Mouse (Mus musculus): ENCODE results near the gene Cyp4f14. TPM values are rescaled to one million over a fixed set of nuclear protein-coding genes. Genes with fewer than 3 reads are reported as not detected.

Gene Cyp4f14
- 1.3 TPM in 1 of 2 replicates, not detected in the other for polyA plus RNA-seq (2015; fragmentation: Nextera tagmentation; extraction: Ambion mirVana)

DNA sequence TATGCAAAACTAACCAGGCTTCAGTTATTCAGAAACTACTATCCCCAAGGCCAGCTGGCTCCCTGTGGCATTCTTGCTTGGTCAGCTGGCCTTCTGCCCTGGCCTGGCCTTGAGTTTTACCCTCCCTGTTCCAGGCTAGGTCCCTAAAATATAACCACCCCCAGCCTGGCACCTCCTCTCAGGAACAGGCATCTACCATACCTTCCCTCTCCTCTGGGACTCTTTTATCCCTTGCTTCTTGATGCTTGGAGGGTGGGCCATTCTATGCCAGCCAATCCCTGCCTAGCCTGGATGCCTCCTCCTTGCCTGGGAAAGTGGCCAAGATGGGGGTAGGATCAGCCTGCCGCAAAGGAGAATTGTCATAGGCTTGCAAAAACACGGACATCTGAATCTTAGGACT is at the start of gene Cyp4f14:
TSS of gene Cyp4f14 (minus strand) at position 212 of the 400 bp plus-strand sequence.
- no peaks in the 10 kb centered on the region for H3K36me3 ChIP-seq
- no peak within 1 kb of the TSS for H3K4me3 ChIP-seq
- H3K27ac ChIP-seq, result no peak within 1 kb of the TSS
- ATAC-seq (ENCODE audit: insufficient number of reproducible peaks, insufficient read depth, low FRiP score, low TSS enrichment, low read depth), result no peak
- no peak within 1 kb of the TSS for H3K4me2 ChIP-seq
- H3K4me1 ChIP-seq, result no peaks in the 10 kb centered on the region
- H3K9ac ChIP-seq, result no peak within 1 kb of the TSS
- WGBS, result 78% methylated on average over 2 of the region's 2 CpGs
- no peaks in the 10 kb centered on the region for H3K9me3 ChIP-seq
- H3K27me3 ChIP-seq, result peaks cover 4% of the 10 kb centered on the region; the same call in 1 of the 2 replicates

GRCm38 (mm10) chr17:32965623-32966290 is 48.6 kb upstream of the Cyp4f14 start, which contains the start of gene Zfp472:
Gene Zfp472 (plus strand): TSS chr17:32965814.
- under 1% methylated on average over 33 of the region's 33 CpGs for WGBS
- Histone ChIP-seq H3K4me1 (peaks cover 12% of the 10 kb centered on the region), H3K27ac (peak within 1 kb of the TSS; percentile 93), H3K9me3 (no peaks in the 10 kb centered on the region), H3K9ac (peak within 1 kb of the TSS; percentile 87), H3K4me3 (peak within 1 kb of the TSS; percentile 83), H3K4me2 (peak within 1 kb of the TSS; percentile 86), H3K36me3 (no peaks in the 10 kb centered on the region), H3K27me3 (no peaks in the 10 kb centered on the region)
- ATAC-seq (ENCODE audit: insufficient number of reproducible peaks, insufficient read depth, low FRiP score, low TSS enrichment, low read depth), result peak; percentile 97

DNA sequence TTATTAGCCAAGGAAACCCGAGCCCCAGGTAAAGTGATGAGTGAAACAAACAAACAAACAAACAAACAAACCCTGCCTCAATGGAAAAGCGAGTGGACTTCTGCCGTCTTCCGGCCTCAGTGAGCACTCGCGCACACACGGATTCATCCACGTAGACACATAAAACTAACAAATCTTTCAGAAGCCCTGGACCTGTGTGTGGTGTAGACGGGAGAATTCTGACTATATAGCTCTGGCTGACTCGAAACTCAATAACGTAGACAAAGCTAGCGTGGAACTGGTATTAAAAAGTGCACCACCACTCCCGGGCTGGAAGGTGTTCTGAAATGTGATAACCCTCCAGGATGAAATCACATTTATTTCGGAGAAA is 48.1 kb upstream of the Cyp4f14 start:
- under 1% methylated on average over 14 of the region's 14 CpGs for WGBS
- Histone ChIP-seq H3K9ac (peak overlapping the region; percentile 87), H3K9me3 (no peaks in the 10 kb centered on the region), H3K36me3 (no peaks in the 10 kb centered on the region), H3K4me1 (peaks cover 12% of the 10 kb centered on the region), H3K4me2 (peak overlapping the region; percentile 86), H3K27ac (peak overlapping the region; percentile 93; the same call in 1 of the 2 replicates), H3K4me3 (peak overlapping the region; percentile 83), H3K27me3 (no peaks in the 10 kb centered on the region)
- ATAC-seq (ENCODE audit: insufficient number of reproducible peaks, insufficient read depth, low FRiP score, low TSS enrichment, low read depth), result no peak

GRCm38 (mm10) chr17:32951441-32951840 is 34.3 kb upstream of the Cyp4f14 start:
- WGBS, result 32% methylated on average over 16 of the region's 16 CpGs
- no peaks in the 10 kb centered on the region for H3K27me3 ChIP-seq

GRCm38 (mm10) chr17:32951006-32951405 is 33.9 kb upstream of the Cyp4f14 start:
- H3K9me3 ChIP-seq, result no peaks in the 10 kb centered on the region
- no peak overlapping the region for H3K9ac ChIP-seq
- no peak overlapping the region for H3K4me3 ChIP-seq
- H3K4me2 ChIP-seq, result no peak overlapping the region
- H3K27me3 ChIP-seq, result no peaks in the 10 kb centered on the region
- no peaks in the 10 kb centered on the region for H3K36me3 ChIP-seq
- no peak overlapping the region for H3K27ac ChIP-seq
- H3K4me1 ChIP-seq, result peaks cover 15% of the 10 kb centered on the region
- WGBS, result 80% methylated on average over 11 of the region's 11 CpGs
- no peak for ATAC-seq (ENCODE audit: insufficient number of reproducible peaks, insufficient read depth, low FRiP score, low TSS enrichment, low read depth)

More at GRCm38 (mm10) chr17:32951441-32951840, 34.3 kb upstream of the Cyp4f14 start:
- Histone ChIP-seq H3K4me2 (no peak overlapping the region; the same call in 1 of the 2 replicates), H3K36me3 (no peaks in the 10 kb centered on the region), H3K4me1 (peaks cover 11% of the 10 kb centered on the region), H3K27ac (no peak overlapping the region), H3K4me3 (no peak overlapping the region), H3K9me3 (no peaks in the 10 kb centered on the region), H3K9ac (no peak overlapping the region)
- ATAC-seq (ENCODE audit: insufficient number of reproducible peaks, insufficient read depth, low FRiP score, low TSS enrichment, low read depth), result no peak

DNA sequence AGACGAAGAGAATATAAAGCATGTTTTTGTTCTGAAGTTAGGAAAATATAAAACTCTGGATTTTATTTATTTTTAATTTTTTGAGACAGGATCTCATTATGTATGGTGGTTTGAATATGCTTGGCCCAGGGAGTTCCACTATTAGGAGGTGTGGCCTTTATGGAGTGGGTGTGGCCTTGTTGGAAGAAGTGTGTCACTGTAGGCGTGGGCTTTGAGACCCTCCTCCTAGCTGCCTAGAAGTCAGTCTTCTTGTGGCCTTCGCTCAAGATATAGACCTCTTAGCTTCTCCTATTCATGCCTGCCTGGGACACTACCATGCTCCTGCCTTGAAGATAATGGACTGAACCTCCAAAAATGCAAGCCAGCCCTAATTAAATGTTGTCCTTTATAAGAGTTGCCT is 33.0 kb upstream of the Cyp4f14 start:
- Histone ChIP-seq H3K4me1 (peaks cover 15% of the 10 kb centered on the region), H3K27me3 (no peaks in the 10 kb centered on the region), H3K9me3 (no peaks in the 10 kb centered on the region), H3K36me3 (no peaks in the 10 kb centered on the region), H3K4me3 (no peak overlapping the region), H3K9ac (no peak overlapping the region), H3K4me2 (no peak overlapping the region), H3K27ac (no peak overlapping the region)
- no peak for ATAC-seq (ENCODE audit: insufficient number of reproducible peaks, insufficient read depth, low FRiP score, low TSS enrichment, low read depth)
- WGBS, result 87% methylated on average over 3 of the region's 3 CpGs

DNA sequence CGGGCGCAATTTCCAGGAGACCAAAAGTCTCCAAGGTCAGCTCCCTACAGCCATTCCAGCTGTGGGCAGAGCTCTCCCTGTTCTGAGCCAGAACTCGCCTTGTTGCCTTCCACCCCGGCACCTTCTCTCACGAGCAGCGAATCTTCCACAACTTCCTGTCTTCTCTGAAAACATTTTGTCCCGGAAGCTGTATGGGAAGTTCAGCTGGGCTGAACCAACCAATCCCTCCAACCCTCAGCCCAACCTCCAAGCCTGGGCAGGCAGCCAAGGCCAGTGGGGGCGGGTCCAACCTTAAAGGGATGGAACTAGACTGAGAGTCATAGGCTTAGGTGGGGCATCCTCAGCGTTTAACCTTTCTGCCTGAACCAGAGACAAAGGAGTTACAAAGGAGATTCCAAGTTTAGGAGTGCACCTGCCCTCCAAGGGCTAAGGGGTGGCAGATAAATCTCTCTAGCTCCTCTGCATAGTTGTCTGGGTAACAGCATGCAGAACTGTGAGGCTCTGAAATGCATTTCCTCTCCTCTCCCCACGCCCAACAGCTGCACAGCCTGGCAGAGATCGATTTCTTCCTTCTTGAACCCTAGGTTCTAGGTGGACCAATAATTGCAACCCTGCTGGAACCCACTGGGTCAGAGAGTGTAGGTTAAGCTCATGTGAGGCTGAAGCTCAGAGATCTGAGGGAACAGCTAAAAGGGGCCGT is 30.2 kb upstream of the Cyp4f14 start, which contains the start of gene Cyp4f13:
TSS of gene Cyp4f13 (minus strand) at position 188 of the 700 bp plus-strand sequence.
- no peaks in the 10 kb centered on the region for H3K27me3 ChIP-seq
- H3K27ac ChIP-seq, result peak within 1 kb of the TSS; percentile 72
- 32% methylated on average over 12 of the region's 12 CpGs for WGBS
- no peaks in the 10 kb centered on the region for H3K9me3 ChIP-seq
- peak within 1 kb of the TSS; percentile 79 for H3K9ac ChIP-seq
- no peaks in the 10 kb centered on the region for H3K36me3 ChIP-seq
- peak within 1 kb of the TSS; percentile 92 for H3K4me2 ChIP-seq
- H3K4me3 ChIP-seq, result peak within 1 kb of the TSS; percentile 59
- peak; percentile 92 for ATAC-seq (ENCODE audit: insufficient number of reproducible peaks, insufficient read depth, low FRiP score, low TSS enrichment, low read depth)
- peaks cover 15% of the 10 kb centered on the region for H3K4me1 ChIP-seq

GRCm38 (mm10) chr17:32946716-32947115 is 29.6 kb upstream of the Cyp4f14 start:
- H3K9me3 ChIP-seq, result no peaks in the 10 kb centered on the region
- no peaks in the 10 kb centered on the region for H3K27me3 ChIP-seq
- H3K4me3 ChIP-seq, result peak overlapping the region; percentile 59
- ATAC-seq (ENCODE audit: insufficient number of reproducible peaks, insufficient read depth, low FRiP score, low TSS enrichment, low read depth), result no peak
- H3K4me2 ChIP-seq, result peak overlapping the region; percentile 92
- H3K36me3 ChIP-seq, result no peaks in the 10 kb centered on the region
- 67% methylated on average over 9 of the region's 9 CpGs for WGBS
- no peak overlapping the region for H3K27ac ChIP-seq
- peak overlapping the region; percentile 79 for H3K9ac ChIP-seq
- peaks cover 15% of the 10 kb centered on the region for H3K4me1 ChIP-seq

GRCm38 (mm10) chr17:32944402-32945035 is 27.4 kb upstream of the Cyp4f14 start:
- Histone ChIP-seq H3K27ac (no peak overlapping the region), H3K4me1 (peaks cover 15% of the 10 kb centered on the region), H3K4me2 (no peak overlapping the region), H3K9me3 (no peaks in the 10 kb centered on the region), H3K27me3 (no peaks in the 10 kb centered on the region), H3K36me3 (no peaks in the 10 kb centered on the region), H3K9ac (no peak overlapping the region), H3K4me3 (no peak overlapping the region)
- 62% methylated on average over 3 of the region's 3 CpGs for WGBS
- ATAC-seq (ENCODE audit: insufficient number of reproducible peaks, insufficient read depth, low FRiP score, low TSS enrichment, low read depth), result no peak

DNA sequence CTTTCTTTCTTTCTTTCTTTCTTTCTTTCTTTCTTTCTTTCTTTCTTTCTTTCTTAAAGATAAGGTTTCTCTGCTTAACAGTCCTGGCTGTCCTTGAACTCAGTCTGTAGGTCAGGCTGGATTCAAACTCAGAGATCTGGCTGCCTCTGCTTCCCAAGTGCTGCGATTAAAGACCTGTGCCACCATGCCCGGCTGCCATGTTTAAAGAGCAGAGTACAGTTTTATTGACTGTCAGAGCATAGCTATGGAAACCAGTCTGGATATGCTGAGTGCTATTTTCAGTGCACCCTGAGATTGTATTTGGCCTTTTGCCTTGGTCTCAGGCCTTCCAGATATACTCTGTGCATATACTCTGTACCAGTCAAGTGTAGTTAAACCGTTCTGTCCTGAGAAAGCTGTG is 26.5 kb upstream of the Cyp4f14 start:
- H3K9ac ChIP-seq, result no peak overlapping the region
- peaks cover 15% of the 10 kb centered on the region for H3K4me1 ChIP-seq
- no peaks in the 10 kb centered on the region for H3K36me3 ChIP-seq
- H3K27me3 ChIP-seq, result no peaks in the 10 kb centered on the region
- whole genome bisulfite sequencing, result 91% methylated on average over 3 of the region's 3 CpGs
- H3K4me3 ChIP-seq, result no peak overlapping the region
- H3K9me3 ChIP-seq, result no peaks in the 10 kb centered on the region
- H3K27ac ChIP-seq, result no peak overlapping the region
- no peak overlapping the region for H3K4me2 ChIP-seq
- ATAC-seq (ENCODE audit: insufficient number of reproducible peaks, insufficient read depth, low FRiP score, low TSS enrichment, low read depth), result no peak

DNA sequence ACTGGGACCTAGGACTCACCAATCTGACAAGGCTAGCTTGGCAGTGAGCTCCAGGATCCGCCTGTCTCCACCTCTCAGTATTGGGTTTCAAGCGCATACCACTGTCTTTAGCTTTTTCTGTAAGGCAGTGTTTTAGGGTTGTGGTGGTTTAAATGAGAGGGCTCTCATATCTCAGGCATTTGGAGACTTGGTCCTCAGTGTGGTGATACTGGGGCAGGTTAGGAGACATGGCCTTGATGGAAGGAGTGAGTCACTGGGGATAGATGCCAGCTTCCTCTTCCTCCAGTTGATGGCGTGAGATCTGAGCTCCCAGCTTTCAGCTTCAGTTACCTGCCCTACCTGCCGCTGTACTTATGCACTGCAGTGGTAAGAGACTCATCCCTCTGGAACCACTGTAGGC is 22.7 kb upstream of the Cyp4f14 start:
- H3K4me3 ChIP-seq, result no peak overlapping the region
- H3K9ac ChIP-seq, result no peak overlapping the region
- 0 out of 2 replicates have a peak, but pooled peaks cover 2% of the 10 kb centered on the region for H3K4me1 ChIP-seq
- WGBS, result 70% methylated on average over 4 of the region's 4 CpGs
- no peaks in the 10 kb centered on the region for H3K36me3 ChIP-seq
- no peak overlapping the region for H3K27ac ChIP-seq
- H3K9me3 ChIP-seq, result no peaks in the 10 kb centered on the region
- H3K27me3 ChIP-seq, result no peaks in the 10 kb centered on the region
- no peak overlapping the region for H3K4me2 ChIP-seq
- ATAC-seq (ENCODE audit: insufficient number of reproducible peaks, insufficient read depth, low FRiP score, low TSS enrichment, low read depth), result no peak
